Mouse (Mus musculus) Muller cell, postnatal 12 days (primary cell): ENCODE results near the gene Arl3.
"Not testable (repeated sequence)": the region's sequence is repeated elsewhere in the genome, so short reads cannot be mapped to it uniquely, and the experiment has no call there.

Source experiments
- DNase-seq: peaks from one replicate; pipeline ENCODE4 v3.0.0-alpha.2; 2015; ENCODE audit errors: inconsistent ontology term

Gene Arl3

GRCm38 (mm10) chr19:46591575-46591974, 18.6 kb upstream of the Arl3 start:
- no peak for DNase-seq

- DNase-seq = peak; percentile 68
Observed at GRCm38 (mm10) chr19:46587823-46588508, 15.0 kb upstream of the Arl3 start.

- DNase-seq = no peak
Observed at GRCm38 (mm10) chr19:46575196-46575595, 2.2 kb upstream of the Arl3 start.

- DNase-seq = no peak
Observed at GRCm38 (mm10) chr19:46573990-46574389, 992 bp upstream of the Arl3 start.

GRCm38 (mm10) chr19:46572548-46572947, 450 bp downstream of the Arl3 start:
- no peak for DNase-seq

GRCm38 (mm10) chr19:46571878-46572244, 1.1 kb downstream of the Arl3 start:
- no peak for DNase-seq

GRCm38 (mm10) chr19:46571211-46571877, 1.7 kb downstream of the Arl3 start:
- not testable (repeated sequence) for DNase-seq

GRCm38 (mm10) chr19:46564043-46564462, 8.9 kb downstream of the Arl3 start:
- DNase-seq = no peak

- peak; percentile 51 for DNase-seq
Observed at GRCm38 (mm10) chr19:46563603-46564002, 9.4 kb downstream of the Arl3 start.

- DNase-seq = no peak
Observed at GRCm38 (mm10) chr19:46562581-46563515, 10.2 kb downstream of the Arl3 start.

- peak; percentile 74 for DNase-seq
Observed at GRCm38 (mm10) chr19:46562132-46562531, 10.9 kb downstream of the Arl3 start.

- no peak for DNase-seq
Observed at GRCm38 (mm10) chr19:46558631-46559030, 14.4 kb downstream of the Arl3 start.

GRCm38 (mm10) chr19:46558009-46558408, 15.0 kb downstream of the Arl3 start:
- no peak for DNase-seq

GRCm38 (mm10) chr19:46553541-46553955, 19.4 kb downstream of the Arl3 start:
- peak; percentile 80 for DNase-seq

GRCm38 (mm10) chr19:46552496-46552895, 20.5 kb downstream of the Arl3 start:
- no peak for DNase-seq

- DNase-seq = no peak
Observed at GRCm38 (mm10) chr19:46550385-46550784, 22.6 kb downstream of the Arl3 start.

- peak; percentile 21 for DNase-seq
Observed at GRCm38 (mm10) chr19:46548110-46548509, 24.9 kb downstream of the Arl3 start.

GRCm38 (mm10) chr19:46547565-46547964, 25.4 kb downstream of the Arl3 start:
- no peak for DNase-seq

- DNase-seq = no peak
Observed at GRCm38 (mm10) chr19:46542750-46543149, 30.2 kb downstream of the Arl3 start.

- no peak for DNase-seq
Observed at GRCm38 (mm10) chr19:46538213-46538612, 34.8 kb downstream of the Arl3 start.

- DNase-seq = no peak
Observed at GRCm38 (mm10) chr19:46537357-46537756, 35.6 kb downstream of the Arl3 start.

- no peak for DNase-seq
Observed at GRCm38 (mm10) chr19:46534542-46535098, 38.4 kb downstream of the Arl3 start.
